ENCODE assay signal across 21 mouse cellular contexts in the genomic region with DNA sequence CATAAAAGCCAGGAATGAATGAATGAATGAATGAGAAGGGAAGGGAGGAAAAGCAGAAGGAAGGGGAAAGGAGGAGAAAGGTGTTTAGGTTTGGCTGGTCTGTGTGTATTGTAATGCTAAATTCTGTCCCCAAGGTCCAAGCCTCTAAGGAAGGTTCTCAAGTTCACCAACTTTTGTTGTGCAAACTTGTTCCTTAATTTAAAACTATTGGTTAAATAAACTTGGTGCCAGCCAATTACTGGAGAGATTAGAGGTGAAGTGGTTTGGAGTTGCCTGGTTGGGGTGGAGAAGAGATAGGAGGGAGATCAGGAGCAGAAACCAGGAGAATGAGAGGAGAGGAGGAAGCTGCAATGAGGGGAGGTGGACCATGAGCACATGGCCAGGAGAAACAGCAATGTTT. TPM values are rescaled to one million over a fixed set of nuclear protein-coding genes. Genes with fewer than 3 reads are reported as not detected.
DNase-seq lines count a peak whose midpoint lies in the region; ATAC-seq and TF ChIP-seq lines count a peak whose summit lies in the region.
"Had no signal": no experiment of that assay in that cellular context is flagged by ENCODE, and none has a peak within 500 bp of the region (broad histone marks: within the 10 kb centered on the region; RNA-seq: fewer than 3 reads in every experiment).

No protein-coding gene starts in this region.

- no peaks in the 10 kb centered on the region for H3K9me3 ChIP-seq in liver, embryonic 12.5 days (replicated peaks)
- no peaks in the 10 kb centered on the region for H3K9me3 ChIP-seq in ES-E14 (ENCODE audit: control insufficient read depth, insufficient read depth, low read depth, low read length)
- H3K9me3 ChIP-seq: embryonic facial prominence, embryonic 10.5 days; embryonic facial prominence, embryonic 12.5 days; forebrain, embryonic 13.5 days; forebrain, embryonic 15.5 days had no signal

- in situ Hi-C loops in ES-E14 (cut with MboI; ENCODE audit: low sequenced_read_pairs in 2 of 2, unreplicated experiment in 2 of 2), result no loop called here

- no peak for TF ChIP-seq POLR2A in liver, adult 2 months (IDR thresholded peaks at IDR 0.05; ENCODE audit: extremely low read depth, insufficient read depth, low read length)

- H3K4me3 ChIP-seq in liver, adult 2 months (ENCODE audit: insufficient read depth, low read depth, low read length), result no peak overlapping the region
- H3K4me3 ChIP-seq in liver, embryonic 12.5 days, result no peak overlapping the region
- no peak overlapping the region for H3K4me3 ChIP-seq in ES-E14 (ENCODE audit: insufficient read depth in 1 of 2, low read depth in 1 of 2, low read length in 2 of 2, poor library complexity in 1 of 2, severe bottlenecking in 1 of 2)
- no peak overlapping the region for H3K4me3 ChIP-seq in layer of hippocampus, adult 2 months
- H3K4me3 ChIP-seq: embryonic facial prominence, embryonic 10.5 days; embryonic facial prominence, embryonic 12.5 days; forebrain, embryonic 13.5 days; forebrain, embryonic 15.5 days had no signal

- ATAC-seq in liver, embryonic 12.5 days, result no peak
- ATAC-seq: CD4-positive, CD25-positive, alpha-beta regulatory T cell, adult 4 months; forebrain, embryonic 13.5 days; forebrain, embryonic 15.5 days; forebrain, postnatal 0 days had no signal

- H3K79me2 ChIP-seq in liver, adult 2 months (ENCODE audit: control insufficient read depth, insufficient read depth, low read length), result peaks cover 45% of the 10 kb centered on the region

- H3K36me3 ChIP-seq in liver, adult 2 months (ENCODE audit: control insufficient read depth, insufficient read depth, low read length), result no peaks in the 10 kb centered on the region
- no peaks in the 10 kb centered on the region for H3K36me3 ChIP-seq in liver, embryonic 12.5 days
- no peaks in the 10 kb centered on the region for H3K36me3 ChIP-seq in ES-E14 (ENCODE audit: control insufficient read depth, insufficient read depth, low read length, poor library complexity, severe bottlenecking)
- H3K36me3 ChIP-seq: embryonic facial prominence, embryonic 10.5 days; embryonic facial prominence, embryonic 12.5 days; forebrain, embryonic 15.5 days had no signal

- no peak overlapping the region for H3K9ac ChIP-seq in liver, adult 2 months (ENCODE audit: low read depth, low read length)
- H3K9ac ChIP-seq in liver, embryonic 12.5 days, result no peak overlapping the region
- no peak overlapping the region for H3K9ac ChIP-seq in ES-E14 (ENCODE audit: insufficient read depth, low read depth, low read length, poor library complexity, severe bottlenecking)
- H3K9ac ChIP-seq: embryonic facial prominence, embryonic 12.5 days; forebrain, embryonic 13.5 days; forebrain, embryonic 15.5 days; forebrain, postnatal 0 days had no signal

- H3K4me2 ChIP-seq in liver, embryonic 12.5 days, result no peak overlapping the region
- H3K4me2 ChIP-seq: embryonic facial prominence, embryonic 12.5 days; forebrain, embryonic 13.5 days; forebrain, embryonic 15.5 days had no signal

- no peak for TF ChIP-seq CTCF in liver, adult 2 months (IDR thresholded peaks at IDR 0.05; ENCODE audit: low read depth, low read length)
- no peak for TF ChIP-seq CTCF in layer of hippocampus, adult 2 months (conservative IDR thresholded peaks at IDR 0.05)

- DNase-seq in liver, adult 2 months (ENCODE audit: extremely low read depth, low read depth, low spot score), result peak; percentile 37
- DNase-seq in ES-E14 (ENCODE audit: low read depth, low spot score) (peak; percentile 40), ZHBTc4 (ENCODE audit: low read depth, low spot score) (peak; percentile 76)
- no peak for DNase-seq in gastrocnemius, postnatal 4 days (ENCODE audit: low spot score in 2 of 2)
- DNase-seq in layer of hippocampus, adult 2 months (ENCODE audit: low spot score in 2 of 2), result no peak
- DNase-seq: adrenal gland, adult 2 months; adrenal gland, postnatal 10 days; adrenal gland, postnatal 25 days; cerebellum, adult 11 months; cerebellum, adult 18-20 months; cerebellum, adult 9-10 months; cerebellum, postnatal 10 days; cerebellum, postnatal 25 days; forebrain, postnatal 0 days had no signal

- no peaks in the 10 kb centered on the region for H3K27me3 ChIP-seq in liver, adult 2 months (ENCODE audit: control insufficient read depth, insufficient read depth, low read length)
- H3K27me3 ChIP-seq in liver, embryonic 12.5 days (replicated peaks), result no peaks in the 10 kb centered on the region
- H3K27me3 ChIP-seq: CH12.LX; embryonic facial prominence, embryonic 12.5 days; forebrain, embryonic 13.5 days; forebrain, embryonic 15.5 days had no signal

- H3K4me1 ChIP-seq in liver, adult 2 months (ENCODE audit: control insufficient read depth, insufficient read depth, low read length), result peaks cover 31% of the 10 kb centered on the region
- peaks cover 50% of the 10 kb centered on the region for H3K4me1 ChIP-seq in liver, embryonic 12.5 days
- H3K4me1 ChIP-seq in ES-E14 (ENCODE audit: control insufficient read depth in 2 of 2, insufficient read depth in 2 of 2, low read length in 2 of 2, poor library complexity in 1 of 2), result peaks cover 6 to 9% of the 10 kb centered on the region in 2 experiments

- H3K27ac ChIP-seq in liver, adult 2 months (replicated peaks; ENCODE audit: insufficient read depth, low read depth, low read length), result no peak overlapping the region
- no peak overlapping the region for H3K27ac ChIP-seq in liver, embryonic 12.5 days
- H3K27ac ChIP-seq in ES-E14 (ENCODE audit: insufficient read depth, low read depth, low read length, poor library complexity, severe bottlenecking), result no peak overlapping the region; the same call in 1 of the 2 replicates
- no peak overlapping the region for H3K27ac ChIP-seq in layer of hippocampus, adult 2 months
- H3K27ac ChIP-seq: embryonic facial prominence, embryonic 10.5 days; embryonic facial prominence, embryonic 12.5 days; forebrain, embryonic 13.5 days; forebrain, embryonic 15.5 days had no signal

TF ChIP-seq in ES-E14, 5 proteins besides CTCF, POLR2A, EP300 and RAD21:
- TF ChIP-seq MAFK (IDR thresholded peaks at IDR 0.05; ENCODE audit: insufficient read depth, low read depth, low read length), result no peak
- TF ChIP-seq ZC3H11A (IDR thresholded peaks at IDR 0.05; ENCODE audit: borderline replicate concordance, low read depth, low read length), result no peak
- no peak for TF ChIP-seq HCFC1 (IDR thresholded peaks at IDR 0.05; ENCODE audit: borderline replicate concordance, insufficient read depth, low read length)
- no peak for TF ChIP-seq CHD2 (IDR thresholded peaks at IDR 0.05; ENCODE audit: low read depth, low read length)
- TF ChIP-seq ZNF384 (IDR thresholded peaks at IDR 0.05; ENCODE audit: low read depth, low read length), result no peak
TF ChIP-seq in ES-E14: peak in this region for 0.

RNA-seq across cellular contexts. Expression of gene Acap2, which starts 31.4 kb away (rescaled TPM):
- 12.7 and 13.4 TPM in 2 replicates for total RNA-seq in liver, adult 2 months (2014; rRNA removed)
- 4.4 and 5.3 TPM in 2 replicates for polyA plus RNA-seq in liver, adult 2 months (2012; rRNA removed)
- polyA plus RNA-seq in liver, embryonic 12.5 days (2016; fragmentation: Nextera tagmentation; extraction: Ambion mirVana), result 10.3 and 11.1 TPM in 2 replicates
- total RNA-seq in ES-E14 (2012; rRNA removed), result 23.4 and 23.8 TPM in 2 replicates
- 10 to 100 TPM; 30.5 to 34.3 TPM for total RNA-seq in gastrocnemius, postnatal 4 days (2021)
- 100 to 1,000 TPM; 140 to 148 TPM for total RNA-seq in layer of hippocampus, adult 2 months (2021)

Comparison
In these comparisons a context has a peak if more than half of its experiments do, and no peak if none do; other contexts are left out.
1. DNase-seq: peak in liver, adult 2 months (single experiment), ES-E14 (single experiment) and ZHBTc4 (single experiment); none in gastrocnemius, postnatal 4 days (0 of 2) and layer of hippocampus, adult 2 months (0 of 2).